Mouse (Mus musculus) stomach, embryonic 16.5 days (tissue): Measurements from ENCODE around the gene Sorbs2. TPM values are rescaled to one million over a fixed set of nuclear protein-coding genes. Genes with fewer than 3 reads are reported as not detected.

ENCODE experiments used
- ATAC-seq: fragments of 200-750 bp; cut with Nextera tagmentation; 2 replicates; pipeline ENCODE4 v1.8.0; 2017; ENCODE audit warnings: moderate number of reproducible peaks, moderate TSS enrichment; ENCODE audit not compliant: insufficient read depth, low FRiP score
- H3K27ac ChIP-seq: fragments of 300-500 bp; sonication (generic); 2 replicates; pipeline ENCODE4 v1.5.1; 2014; ENCODE audit warnings: low read length
- H3K27me3 ChIP-seq: fragments of 300-500 bp; sonication (generic); 2 replicates; pipeline ENCODE4 v1.6.1; 2014; ENCODE audit warnings: low read length, control low read depth, mixed read lengths; ENCODE audit not compliant: control insufficient read depth, insufficient read depth
- H3K36me3 ChIP-seq: fragments of 300-500 bp; sonication (generic); 2 replicates; pipeline ENCODE4 v1.6.1; 2014; ENCODE audit warnings: low read length; ENCODE audit not compliant: control insufficient read depth, insufficient read depth
- H3K4me1 ChIP-seq: fragments of 300-500 bp; sonication (generic); 2 replicates; pipeline ENCODE4 v1.6.1; 2014; ENCODE audit warnings: low read length, control low read depth, mixed read lengths; ENCODE audit not compliant: control insufficient read depth, insufficient read depth
- H3K4me2 ChIP-seq: fragments of 300-500 bp; sonication (generic); 2 replicates; pipeline ENCODE4 v1.6.1; 2014; ENCODE audit warnings: low read depth, low read length, mixed read lengths
- H3K4me3 ChIP-seq: fragments of 300-500 bp; sonication (generic); replicated peaks from 2 replicates; pipeline ENCODE4 v1.5.1; 2014; ENCODE audit warnings: mild to moderate bottlenecking, low read length
- H3K9ac ChIP-seq: fragments of 300-500 bp; sonication (generic); 2 replicates; pipeline ENCODE4 v1.6.1; 2014; ENCODE audit warnings: low read length
- H3K9me3 ChIP-seq: fragments of 300-500 bp; sonication (generic); replicated peaks from 2 replicates; pipeline ENCODE4 v1.6.1; 2016; ENCODE audit warnings: low read length, control low read depth; ENCODE audit not compliant: control insufficient read depth
- WGBS: fragments of 180-500 bp; shearing (Covaris S2); extraction: QIAGEN DNeasy Blood & Tissue Kit; methylation state at CpG from one replicate; pipeline ENCODE4 v1.1.7; 2014; 5-methylcytosine and 5-hydroxymethylcytosine counted together
- polyA plus RNA-seq: library from polyadenylated mRNA; unstranded; fragments of >200 nt; fragmentation: Nextera tagmentation; extraction: Ambion mirVana; gene quantifications from 2 replicates; pipeline ENCODE4 v1.2.1, GENCODE M21; 2015

Sorbs2 gene
- polyA plus RNA-seq, 1 experiment from 2014 or later: 28.3 TPM

- no peak overlapping the region for H3K4me3 ChIP-seq
- no peak for ATAC-seq
- no peak overlapping the region for H3K4me2 ChIP-seq
- H3K27ac ChIP-seq: no peak overlapping the region
- no peaks in the 10 kb centered on the region for H3K9me3 ChIP-seq
- WGBS: 47% methylated on average over 4 of the region's 4 CpGs
- peaks cover 6% of the 10 kb centered on the region; the same call in 1 of the 2 replicates for H3K4me1 ChIP-seq
- no peaks in the 10 kb centered on the region for H3K36me3 ChIP-seq
- no peak overlapping the region for H3K9ac ChIP-seq
- H3K27me3 ChIP-seq: no peaks in the 10 kb centered on the region
Measured at GRCm38 (mm10) chr8:45585158-45585557, 77.6 kb downstream of the Sorbs2 start.

GRCm38 (mm10) chr8:45587011-45587410 lies 79.4 kb downstream of the Sorbs2 start:
- 91% methylated on average over 9 of the region's 9 CpGs for WGBS
- Histone ChIP-seq H3K36me3 (no peaks in the 10 kb centered on the region), H3K4me2 (no peak overlapping the region), H3K27me3 (no peaks in the 10 kb centered on the region), H3K4me1 (peaks cover 6% of the 10 kb centered on the region; the same call in 1 of the 2 replicates), H3K27ac (no peak overlapping the region), H3K4me3 (no peak overlapping the region), H3K9ac (no peak overlapping the region), H3K9me3 (no peaks in the 10 kb centered on the region)
- ATAC-seq: no peak

- Histone ChIP-seq H3K9me3 (no peaks in the 10 kb centered on the region), H3K4me3 (no peak overlapping the region), H3K27me3 (no peaks in the 10 kb centered on the region), H3K27ac (no peak overlapping the region), H3K36me3 (no peaks in the 10 kb centered on the region), H3K4me2 (no peak overlapping the region), H3K4me1 (peaks cover 3% of the 10 kb centered on the region; the same call in 1 of the 2 replicates), H3K9ac (no peak overlapping the region)
- ATAC-seq: no peak
- WGBS: 66% methylated on average over 4 of the region's 4 CpGs
Measured at GRCm38 (mm10) chr8:45591888-45592287, 84.3 kb downstream of the Sorbs2 start.

GRCm38 (mm10) chr8:45593711-45594110 lies 86.1 kb downstream of the Sorbs2 start:
- H3K36me3 ChIP-seq: no peaks in the 10 kb centered on the region
- H3K9ac ChIP-seq: no peak overlapping the region
- no peaks in the 10 kb centered on the region for H3K4me1 ChIP-seq
- no peak overlapping the region for H3K27ac ChIP-seq
- no peaks in the 10 kb centered on the region for H3K27me3 ChIP-seq
- no peaks in the 10 kb centered on the region for H3K9me3 ChIP-seq
- no peak for ATAC-seq
- no peak overlapping the region for H3K4me3 ChIP-seq
- H3K4me2 ChIP-seq: no peak overlapping the region
- 85% methylated on average over 5 of the region's 5 CpGs for WGBS

GRCm38 (mm10) chr8:45595983-45596382 lies 88.4 kb downstream of the Sorbs2 start:
- Histone ChIP-seq H3K9me3 (no peaks in the 10 kb centered on the region), H3K9ac (no peak overlapping the region), H3K27ac (no peak overlapping the region), H3K36me3 (no peaks in the 10 kb centered on the region), H3K4me3 (no peak overlapping the region), H3K4me2 (no peak overlapping the region), H3K27me3 (no peaks in the 10 kb centered on the region), H3K4me1 (no peaks in the 10 kb centered on the region)
- ATAC-seq: no peak
- 46% methylated on average over 1 of the region's 1 CpGs for WGBS

GRCm38 (mm10) chr8:45596591-45596990 lies 89.0 kb downstream of the Sorbs2 start:
- ATAC-seq: no peak
- Histone ChIP-seq H3K4me2 (no peak overlapping the region), H3K36me3 (no peaks in the 10 kb centered on the region), H3K27me3 (no peaks in the 10 kb centered on the region), H3K4me3 (no peak overlapping the region), H3K9me3 (no peaks in the 10 kb centered on the region), H3K9ac (no peak overlapping the region), H3K27ac (no peak overlapping the region), H3K4me1 (no peaks in the 10 kb centered on the region)
- 86% methylated on average over 2 of the region's 2 CpGs for WGBS

- Histone ChIP-seq H3K27me3 (no peaks in the 10 kb centered on the region), H3K4me1 (no peaks in the 10 kb centered on the region), H3K9ac (no peak overlapping the region), H3K27ac (no peak overlapping the region), H3K4me3 (no peak overlapping the region), H3K4me2 (no peak overlapping the region), H3K9me3 (no peaks in the 10 kb centered on the region), H3K36me3 (no peaks in the 10 kb centered on the region)
- 82% methylated on average over 7 of the region's 7 CpGs for WGBS
- ATAC-seq: no peak
Measured at GRCm38 (mm10) chr8:45597631-45598420, 90.2 kb downstream of the Sorbs2 start.

- no peak for ATAC-seq
- H3K36me3 ChIP-seq: no peaks in the 10 kb centered on the region
- no peaks in the 10 kb centered on the region for H3K9me3 ChIP-seq
- no peak overlapping the region for H3K4me2 ChIP-seq
- no peak overlapping the region for H3K4me3 ChIP-seq
- H3K27me3 ChIP-seq: no peaks in the 10 kb centered on the region
- H3K27ac ChIP-seq: no peak overlapping the region
- no peaks in the 10 kb centered on the region for H3K4me1 ChIP-seq
- H3K9ac ChIP-seq: no peak overlapping the region
- 91% methylated on average over 2 of the region's 2 CpGs for WGBS
Measured at GRCm38 (mm10) chr8:45598883-45599282, 91.3 kb downstream of the Sorbs2 start.

- 58% methylated on average over 4 of the region's 4 CpGs for WGBS
- no peaks in the 10 kb centered on the region for H3K27me3 ChIP-seq
Measured at GRCm38 (mm10) chr8:45602019-45602418, 94.4 kb downstream of the Sorbs2 start.

More at GRCm38 (mm10) chr8:45602019-45602418, 94.4 kb downstream of the Sorbs2 start:
- no peak overlapping the region for H3K27ac ChIP-seq
- H3K4me3 ChIP-seq: no peak overlapping the region
- H3K4me2 ChIP-seq: no peak overlapping the region
- H3K9me3 ChIP-seq: no peaks in the 10 kb centered on the region
- H3K9ac ChIP-seq: no peak overlapping the region
- H3K4me1 ChIP-seq: no peaks in the 10 kb centered on the region
- no peaks in the 10 kb centered on the region for H3K36me3 ChIP-seq
- no peak for ATAC-seq
